Mouse (Mus musculus) ZHBTc4 (cell line): ENCODE measurements around the gene Col4a6.
A peak's percentile ranks its signal among the peaks of the same experiment; 100 is the strongest.

ENCODE experiments used
- DNase-seq: peaks from one replicate; pipeline ENCODE4 v3.0.0-alpha.2; 2011; ENCODE audit warnings: low read depth, low spot score

Gene Col4a6

GRCm38 (mm10) chrX:141265986-141266385, 207.9 kb downstream of the Col4a6 start:
- DNase-seq, result peak; percentile 0

GRCm38 (mm10) chrX:141249636-141250035, 224.2 kb downstream of the Col4a6 start:
- no peak for DNase-seq

- peak; percentile 13 for DNase-seq
Measured at GRCm38 (mm10) chrX:141236564-141237333, 237.1 kb downstream of the Col4a6 start.

- no peak for DNase-seq
Measured at GRCm38 (mm10) chrX:141228169-141228568, 245.7 kb downstream of the Col4a6 start.

- DNase-seq, result peak; percentile 35
Measured at GRCm38 (mm10) chrX:141212802-141213201, 261.1 kb downstream of the Col4a6 start.

- DNase-seq, result no peak
Measured at GRCm38 (mm10) chrX:141198993-141199392, 274.9 kb downstream of the Col4a6 start.

- no peak for DNase-seq
Measured at GRCm38 (mm10) chrX:141195036-141195435, 278.8 kb downstream of the Col4a6 start.

- peak; percentile 49 for DNase-seq
Measured at GRCm38 (mm10) chrX:141175353-141175752, 298.5 kb downstream of the Col4a6 start.

GRCm38 (mm10) chrX:141165067-141165466, 308.8 kb downstream of the Col4a6 start:
- DNase-seq, result no peak

GRCm38 (mm10) chrX:141160371-141160770, 313.5 kb downstream of the Col4a6 start:
- no peak for DNase-seq

- peak; percentile 28 for DNase-seq
Measured at GRCm38 (mm10) chrX:141158160-141158559, 315.7 kb downstream of the Col4a6 start.

- DNase-seq, result no peak
Measured at GRCm38 (mm10) chrX:141157626-141158025, 316.2 kb downstream of the Col4a6 start.

GRCm38 (mm10) chrX:141156696-141157095, 317.2 kb downstream of the Col4a6 start:
- peak; percentile 5 for DNase-seq

- no peak for DNase-seq
Measured at GRCm38 (mm10) chrX:141151182-141151581, 322.7 kb downstream of the Col4a6 start.

GRCm38 (mm10) chrX:141150290-141150689, 323.6 kb downstream of the Col4a6 start:
- DNase-seq, result no peak

- no peak for DNase-seq
Measured at GRCm38 (mm10) chrX:141149705-141150104, 324.2 kb downstream of the Col4a6 start.
